Mouse (Mus musculus) thymus, postnatal 4 days (tissue): ENCODE measurements around the gene Tnik.
A peak's percentile ranks its signal among the peaks of the same experiment; 100 is the strongest.

Source experiments
- DNase-seq: peaks from one replicate; pipeline ENCODE4 v3.0.0; 2021

Gene Tnik

GRCm38 (mm10) chr3:28265183-28265582 is 2.2 kb downstream of the Tnik start:
- DNase-seq, result peak; percentile 45

GRCm38 (mm10) chr3:28265656-28266055 is 2.6 kb downstream of the Tnik start:
- DNase-seq, result no peak

- no peak for DNase-seq
Observed at GRCm38 (mm10) chr3:28267211-28267610, 4.2 kb downstream of the Tnik start.

GRCm38 (mm10) chr3:28269716-28270115 is 6.7 kb downstream of the Tnik start:
- DNase-seq, result no peak

- no peak for DNase-seq
Observed at GRCm38 (mm10) chr3:28271884-28272283, 8.9 kb downstream of the Tnik start.

- no peak for DNase-seq
Observed at GRCm38 (mm10) chr3:28274763-28275162, 11.7 kb downstream of the Tnik start.

- no peak for DNase-seq
Observed at GRCm38 (mm10) chr3:28289693-28290092, 26.7 kb downstream of the Tnik start.

GRCm38 (mm10) chr3:28301378-28301777 is 38.4 kb downstream of the Tnik start:
- no peak for DNase-seq

GRCm38 (mm10) chr3:28303915-28304314 is 40.9 kb downstream of the Tnik start:
- no peak for DNase-seq

- no peak for DNase-seq
Observed at GRCm38 (mm10) chr3:28306852-28307251, 43.8 kb downstream of the Tnik start.

GRCm38 (mm10) chr3:28314438-28314837 is 51.4 kb downstream of the Tnik start:
- DNase-seq, result no peak

GRCm38 (mm10) chr3:28317339-28317738 is 54.3 kb downstream of the Tnik start:
- DNase-seq, result no peak

GRCm38 (mm10) chr3:28321635-28322034 is 58.6 kb downstream of the Tnik start:
- DNase-seq, result no peak

- no peak for DNase-seq
Observed at GRCm38 (mm10) chr3:28325613-28326233, 62.7 kb downstream of the Tnik start.

- DNase-seq, result no peak
Observed at GRCm38 (mm10) chr3:28332316-28332715, 69.3 kb downstream of the Tnik start.

- DNase-seq, result no peak
Observed at GRCm38 (mm10) chr3:28333869-28334268, 70.9 kb downstream of the Tnik start.

GRCm38 (mm10) chr3:28334547-28334946 is 71.5 kb downstream of the Tnik start:
- no peak for DNase-seq

- no peak for DNase-seq
Observed at GRCm38 (mm10) chr3:28340071-28340470, 77.1 kb downstream of the Tnik start.

- no peak for DNase-seq
Observed at GRCm38 (mm10) chr3:28343204-28343603, 80.2 kb downstream of the Tnik start.

- DNase-seq, result no peak
Observed at GRCm38 (mm10) chr3:28343661-28344060, 80.6 kb downstream of the Tnik start.

- no peak for DNase-seq
Observed at GRCm38 (mm10) chr3:28345446-28345845, 82.4 kb downstream of the Tnik start.

GRCm38 (mm10) chr3:28345961-28346360 is 82.9 kb downstream of the Tnik start:
- no peak for DNase-seq

- DNase-seq, result no peak
Observed at GRCm38 (mm10) chr3:28346476-28346875, 83.5 kb downstream of the Tnik start.

- no peak for DNase-seq
Observed at GRCm38 (mm10) chr3:28348746-28349145, 85.7 kb downstream of the Tnik start.

GRCm38 (mm10) chr3:28350147-28350801 is 87.3 kb downstream of the Tnik start:
- no peak for DNase-seq
